Mouse (Mus musculus) testis, adult 2 months (tissue): Measurements from ENCODE around the gene Ect2l. TPM values are rescaled to one million over a fixed set of nuclear protein-coding genes. Genes with fewer than 3 reads are reported as not detected.
A peak's percentile ranks its signal among the peaks of the same experiment; 100 is the strongest.

Experiments
- H3K27ac ChIP-seq: fragments of 200-500 bp; 2 replicates; pipeline ENCODE4 v1.5.1; 2012; ENCODE audit warnings: low read depth, low read length; ENCODE audit not compliant: control insufficient read depth, insufficient read depth
- H3K27me3 ChIP-seq: fragments of 200-500 bp; 2 replicates; pipeline ENCODE4 v1.6.1; 2012; ENCODE audit warnings: mild to moderate bottlenecking, low read length, moderate library complexity; ENCODE audit not compliant: control insufficient read depth, insufficient read depth
- H3K36me3 ChIP-seq: fragments of 200-500 bp; 2 replicates; pipeline ENCODE4 v1.6.1; 2012; ENCODE audit warnings: mild to moderate bottlenecking, low read length; ENCODE audit not compliant: control insufficient read depth, insufficient read depth
- H3K4me1 ChIP-seq: fragments of 200-500 bp; 2 replicates; pipeline ENCODE4 v1.6.1; 2012; ENCODE audit warnings: low read length; ENCODE audit not compliant: control insufficient read depth, insufficient read depth
- H3K4me3 ChIP-seq: fragments of 200-500 bp; 2 replicates; pipeline ENCODE4 v1.5.1; 2012; ENCODE audit warnings: low read depth, mild to moderate bottlenecking, low read length, moderate library complexity, mixed read lengths; ENCODE audit not compliant: control insufficient read depth
- CTCF ChIP-seq: fragments of 200-500 bp; IDR thresholded peaks from 2 replicates; pipeline ENCODE4 v1.5.1; 2012; ENCODE audit warnings: low read depth, mild to moderate bottlenecking, inconsistent platforms, low read length, moderate library complexity; ENCODE audit not compliant: control insufficient read depth, insufficient read depth, insufficient replicate concordance
- POLR2A ChIP-seq: fragments of 200-500 bp; IDR thresholded peaks from 2 replicates; pipeline ENCODE4 v1.6.1; 2012; ENCODE audit warnings: low read depth, mild to moderate bottlenecking, inconsistent platforms, low read length, moderate library complexity; ENCODE audit not compliant: control insufficient read depth
- polyA plus RNA-seq: library from polyadenylated mRNA; depleted of rRNA; stranded (reverse); fragments of >200 nt; gene quantifications from 2 replicates; pipeline ENCODE4 v1.2.3, GENCODE M21; 2012

Ect2l gene
- polyA plus RNA-seq, 1 experiment = 0.43 TPM

DNA sequence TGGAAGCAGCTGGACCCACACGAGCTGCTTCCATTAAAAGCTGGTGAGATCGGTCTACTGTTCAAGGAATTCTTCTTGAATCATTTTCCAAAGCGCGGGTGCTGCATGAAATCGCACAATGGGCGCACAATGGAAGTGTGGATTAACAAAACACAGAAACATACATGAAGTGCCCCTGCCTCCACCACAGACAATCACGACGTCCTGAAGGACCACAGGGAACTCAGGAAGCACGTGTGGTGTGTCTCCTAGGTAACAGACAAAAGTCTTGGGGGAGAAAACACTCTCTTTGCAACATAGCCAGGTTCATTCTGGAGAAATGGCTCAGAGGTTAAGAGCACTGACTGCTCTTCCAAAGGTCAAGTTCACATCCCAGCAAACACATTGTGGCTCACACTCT is 10.0 kb downstream of the Ect2l start:
- Histone ChIP-seq H3K4me3 (no peak overlapping the region), H3K27me3 (no peaks in the 10 kb centered on the region), H3K27ac (no peak overlapping the region), H3K4me1 (peaks cover 2% of the 10 kb centered on the region), H3K36me3 (no peaks in the 10 kb centered on the region)
- no peak for TF ChIP-seq POLR2A
- TF ChIP-seq CTCF = no peak

GRCm38 (mm10) chr10:18199919-18200318 is 10.8 kb downstream of the Ect2l start:
- Histone ChIP-seq H3K27ac (no peak overlapping the region), H3K4me1 (peaks cover 2% of the 10 kb centered on the region), H3K27me3 (no peaks in the 10 kb centered on the region), H3K4me3 (no peak overlapping the region), H3K36me3 (no peaks in the 10 kb centered on the region)
- no peak for TF ChIP-seq CTCF
- no peak for TF ChIP-seq POLR2A

GRCm38 (mm10) chr10:18198286-18199015 is 12.2 kb downstream of the Ect2l start:
- H3K4me1 ChIP-seq = peaks cover 5% of the 10 kb centered on the region
- H3K36me3 ChIP-seq = no peaks in the 10 kb centered on the region
- no peak overlapping the region for H3K4me3 ChIP-seq
- no peak for TF ChIP-seq CTCF
- TF ChIP-seq POLR2A = no peak
- no peaks in the 10 kb centered on the region for H3K27me3 ChIP-seq
- no peak overlapping the region for H3K27ac ChIP-seq

GRCm38 (mm10) chr10:18197206-18197979 is 13.3 kb downstream of the Ect2l start:
- Histone ChIP-seq H3K4me1 (peaks cover 5% of the 10 kb centered on the region), H3K4me3 (peak overlapping the region; percentile 79), H3K36me3 (no peaks in the 10 kb centered on the region), H3K27me3 (no peaks in the 10 kb centered on the region), H3K27ac (peak overlapping the region; percentile 6; the same call in 1 of the 2 replicates)
- no peak for TF ChIP-seq POLR2A
- TF ChIP-seq CTCF = peak; percentile 43; the same call in 1 of the 2 replicates

DNA sequence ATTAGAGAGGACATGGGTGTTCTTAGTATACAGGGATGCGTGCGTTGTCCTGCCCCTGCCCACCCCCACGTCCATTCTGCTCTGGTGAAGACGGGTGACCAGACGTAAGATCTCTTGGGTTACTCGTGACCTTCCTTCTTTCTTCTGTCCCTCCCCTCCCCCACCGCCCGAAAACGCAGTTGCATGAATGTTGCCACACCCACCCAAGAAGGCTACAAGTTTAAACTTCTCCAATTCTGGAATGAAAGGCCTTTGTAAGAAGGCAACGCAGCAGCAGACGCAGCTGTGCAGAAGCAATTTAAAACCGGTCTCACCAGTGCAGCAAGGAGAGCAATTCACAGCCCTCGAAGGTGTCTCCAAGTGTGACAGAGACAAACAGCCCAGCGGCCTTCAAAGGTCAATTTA is 16.0 kb downstream of the Ect2l start:
- Histone ChIP-seq H3K27ac (no peak overlapping the region), H3K4me3 (no peak overlapping the region), H3K4me1 (peaks cover 5% of the 10 kb centered on the region; the same call in 1 of the 2 replicates), H3K36me3 (no peaks in the 10 kb centered on the region), H3K27me3 (no peaks in the 10 kb centered on the region)
- no peak for TF ChIP-seq POLR2A
- no peak for TF ChIP-seq CTCF

- Histone ChIP-seq H3K27me3 (no peaks in the 10 kb centered on the region), H3K4me3 (no peak overlapping the region), H3K36me3 (no peaks in the 10 kb centered on the region), H3K27ac (no peak overlapping the region), H3K4me1 (peaks cover 5% of the 10 kb centered on the region; the same call in 1 of the 2 replicates)
- TF ChIP-seq POLR2A = no peak
- no peak for TF ChIP-seq CTCF
These were observed 16.5 kb downstream of the Ect2l start for GRCm38 (mm10) chr10:18194156-18194555.

GRCm38 (mm10) chr10:18193221-18193620 is 17.5 kb downstream of the Ect2l start:
- H3K27ac ChIP-seq = no peak overlapping the region
- H3K4me3 ChIP-seq = no peak overlapping the region
- no peaks in the 10 kb centered on the region for H3K27me3 ChIP-seq
- H3K4me1 ChIP-seq = peaks cover 5% of the 10 kb centered on the region; the same call in 1 of the 2 replicates
- no peaks in the 10 kb centered on the region for H3K36me3 ChIP-seq
- TF ChIP-seq POLR2A (no peak), CTCF (no peak)
